Mouse (Mus musculus) midbrain, embryonic 16.5 days (tissue): ENCODE data around the gene Lrmda. TPM values are rescaled to one million over a fixed set of nuclear protein-coding genes. Genes with fewer than 3 reads are reported as not detected.
"Not testable (repeated sequence)": the region's sequence is repeated elsewhere in the genome, so short reads cannot be mapped to it uniquely, and the experiment has no call there.

Source experiments
- ATAC-seq: fragments of 200-750 bp; cut with Nextera tagmentation; 2 replicates; pipeline ENCODE4 v1.8.0; 2017; ENCODE audit warnings: moderate TSS enrichment
- H3K27ac ChIP-seq: fragments of 300-500 bp; sonication (generic); 2 replicates; pipeline ENCODE4 v1.5.1; 2014; ENCODE audit warnings: mild to moderate bottlenecking, low read length, mixed read lengths
- H3K27me3 ChIP-seq: fragments of 300-500 bp; sonication (generic); 2 replicates; pipeline ENCODE4 v1.6.1; 2014; ENCODE audit warnings: low read depth, low read length, mixed read lengths; ENCODE audit not compliant: control insufficient read depth, insufficient read depth
- H3K36me3 ChIP-seq: fragments of 300-500 bp; sonication (generic); 2 replicates; pipeline ENCODE4 v1.6.1; 2014; ENCODE audit warnings: mild to moderate bottlenecking, low read length, moderate library complexity, mixed read lengths; ENCODE audit not compliant: control insufficient read depth, insufficient read depth
- H3K4me1 ChIP-seq: fragments of 300-500 bp; sonication (generic); 2 replicates; pipeline ENCODE4 v1.6.1; 2014; ENCODE audit warnings: mild to moderate bottlenecking, low read length, mixed read lengths; ENCODE audit not compliant: control insufficient read depth, insufficient read depth
- H3K4me2 ChIP-seq: fragments of 300-500 bp; sonication (generic); 2 replicates; pipeline ENCODE4 v1.6.1; 2014; ENCODE audit warnings: mild to moderate bottlenecking, low read length, mixed read lengths
- H3K4me3 ChIP-seq: fragments of 300-500 bp; sonication (generic); 2 replicates; pipeline ENCODE4 v1.5.1; 2014; ENCODE audit warnings: low read depth, mild to moderate bottlenecking, low read length, moderate library complexity, mixed read lengths
- H3K9ac ChIP-seq: fragments of 300-500 bp; sonication (generic); 2 replicates; pipeline ENCODE4 v1.6.1; 2014; ENCODE audit warnings: low read depth, low read length, mixed read lengths
- H3K9me3 ChIP-seq: fragments of 300-500 bp; sonication (generic); replicated peaks from 2 replicates; pipeline ENCODE4 v1.6.1; 2014; ENCODE audit warnings: mild to moderate bottlenecking, low read length, mixed read lengths; ENCODE audit not compliant: control insufficient read depth, poor library complexity, severe bottlenecking
- WGBS: fragments of 180-500 bp; shearing (Covaris S2); extraction: QIAGEN DNeasy Blood & Tissue Kit; methylation state at CpG from one replicate; pipeline ENCODE4 v1.1.7; 2014; 5-methylcytosine and 5-hydroxymethylcytosine counted together
- polyA plus RNA-seq: library from polyadenylated mRNA; unstranded; fragments of >200 nt; fragmentation: Nextera tagmentation; extraction: Ambion mirVana; gene quantifications from 2 replicates; pipeline ENCODE4 v1.2.1, GENCODE M21; 2015

Lrmda gene
- polyA plus RNA-seq, 1 experiment from 2014 or later = not detected

GRCm38 (mm10) chr14:22801714-22802113 lies 782.2 kb downstream of the Lrmda start:
- ATAC-seq = not testable (repeated sequence)

GRCm38 (mm10) chr14:22807324-22807723 lies 787.8 kb downstream of the Lrmda start:
- Histone ChIP-seq H3K27ac (no peak overlapping the region), H3K4me1 (peaks cover 20% of the 10 kb centered on the region), H3K27me3 (peaks cover 20% of the 10 kb centered on the region), H3K4me2 (0 out of 2 replicates have a peak overlapping the region, but pooled peaks have one; percentile 7), H3K9ac (no peak overlapping the region), H3K36me3 (no peaks in the 10 kb centered on the region), H3K9me3 (no peaks in the 10 kb centered on the region), H3K4me3 (no peak overlapping the region)
- WGBS = 9% methylated on average over 3 of the region's 3 CpGs
- ATAC-seq = no peak

More at GRCm38 (mm10) chr14:22801714-22802113, 782.2 kb downstream of the Lrmda start:
- H3K36me3 ChIP-seq, H3K27ac ChIP-seq, H3K27me3 ChIP-seq, H3K9me3 ChIP-seq, H3K4me3 ChIP-seq, H3K4me2 ChIP-seq, H3K4me1 ChIP-seq, H3K9ac ChIP-seq: not testable (repeated sequence)
- 93% methylated on average over 4 of the region's 4 CpGs for WGBS

GRCm38 (mm10) chr14:22807726-22808594 lies 788.4 kb downstream of the Lrmda start:
- H3K4me1 ChIP-seq = peaks cover 20% of the 10 kb centered on the region
- H3K27me3 ChIP-seq = peaks cover 20% of the 10 kb centered on the region
- H3K9ac ChIP-seq = 0 out of 2 replicates have a peak overlapping the region, but pooled peaks have one; percentile 26
- H3K27ac ChIP-seq = no peak overlapping the region
- WGBS = under 1% methylated on average over 20 of the region's 20 CpGs
- H3K36me3 ChIP-seq = no peaks in the 10 kb centered on the region
- H3K4me2 ChIP-seq = peak overlapping the region; percentile 60
- peak; percentile 92 for ATAC-seq
- no peaks in the 10 kb centered on the region for H3K9me3 ChIP-seq
- H3K4me3 ChIP-seq = peak overlapping the region; percentile 24

GRCm38 (mm10) chr14:22808595-22809166 lies 789.2 kb downstream of the Lrmda start:
- Histone ChIP-seq H3K27me3 (peaks cover 20% of the 10 kb centered on the region), H3K36me3 (no peaks in the 10 kb centered on the region), H3K27ac (no peak overlapping the region), H3K4me2 (no peak overlapping the region), H3K4me1 (peaks cover 20% of the 10 kb centered on the region), H3K4me3 (no peak overlapping the region), H3K9ac (no peak overlapping the region), H3K9me3 (no peaks in the 10 kb centered on the region)
- ATAC-seq = peak; percentile 42; the same call in 1 of the 2 replicates
- WGBS = 29% methylated on average over 5 of the region's 5 CpGs

GRCm38 (mm10) chr14:22809229-22809628 lies 789.7 kb downstream of the Lrmda start:
- ATAC-seq = no peak
- no peak overlapping the region for H3K27ac ChIP-seq
- H3K36me3 ChIP-seq = no peaks in the 10 kb centered on the region
- no peak overlapping the region for H3K4me2 ChIP-seq
- H3K27me3 ChIP-seq = peaks cover 23% of the 10 kb centered on the region
- WGBS = 42% methylated on average over 3 of the region's 3 CpGs
- H3K9me3 ChIP-seq = no peaks in the 10 kb centered on the region
- H3K4me3 ChIP-seq = no peak overlapping the region
- H3K9ac ChIP-seq = no peak overlapping the region
- H3K4me1 ChIP-seq = peaks cover 20% of the 10 kb centered on the region

GRCm38 (mm10) chr14:22810531-22810930 lies 791.0 kb downstream of the Lrmda start:
- no peak for ATAC-seq
- Histone ChIP-seq H3K36me3 (no peaks in the 10 kb centered on the region), H3K9ac (no peak overlapping the region), H3K9me3 (no peaks in the 10 kb centered on the region), H3K4me1 (peaks cover 20% of the 10 kb centered on the region), H3K27ac (no peak overlapping the region), H3K4me3 (no peak overlapping the region), H3K4me2 (no peak overlapping the region), H3K27me3 (peaks cover 23% of the 10 kb centered on the region)
- 69% methylated on average over 1 of the region's 1 CpGs for WGBS

GRCm38 (mm10) chr14:22812824-22813223 lies 793.3 kb downstream of the Lrmda start:
- no peak overlapping the region for H3K9ac ChIP-seq
- 19% methylated on average over 6 of the region's 6 CpGs for WGBS
- peaks cover 23% of the 10 kb centered on the region for H3K27me3 ChIP-seq
- H3K4me3 ChIP-seq = no peak overlapping the region
- H3K27ac ChIP-seq = no peak overlapping the region
- H3K4me2 ChIP-seq = no peak overlapping the region
- ATAC-seq = no peak
- no peaks in the 10 kb centered on the region for H3K9me3 ChIP-seq
- peaks cover 4% of the 10 kb centered on the region for H3K4me1 ChIP-seq
- no peaks in the 10 kb centered on the region for H3K36me3 ChIP-seq

- WGBS = 8% methylated on average over 7 of the region's 7 CpGs
- Histone ChIP-seq H3K4me2 (no peak overlapping the region), H3K36me3 (no peaks in the 10 kb centered on the region), H3K4me3 (no peak overlapping the region), H3K27me3 (peaks cover 23% of the 10 kb centered on the region), H3K27ac (no peak overlapping the region), H3K9me3 (no peaks in the 10 kb centered on the region), H3K4me1 (no peaks in the 10 kb centered on the region; the same call in 1 of the 2 replicates), H3K9ac (no peak overlapping the region)
- no peak for ATAC-seq
These were observed 793.9 kb downstream of the Lrmda start for GRCm38 (mm10) chr14:22813389-22813788.

- ATAC-seq = no peak
- Histone ChIP-seq H3K27ac (no peak overlapping the region), H3K27me3 (peaks cover 11% of the 10 kb centered on the region), H3K9me3 (no peaks in the 10 kb centered on the region), H3K4me1 (no peaks in the 10 kb centered on the region; the same call in 1 of the 2 replicates), H3K9ac (no peak overlapping the region), H3K4me3 (no peak overlapping the region), H3K4me2 (no peak overlapping the region), H3K36me3 (no peaks in the 10 kb centered on the region)
- 52% methylated on average over 9 of the region's 9 CpGs for WGBS
These were observed 795.4 kb downstream of the Lrmda start for GRCm38 (mm10) chr14:22814811-22815345.
